Mouse (Mus musculus) adrenal gland, postnatal 25 days (tissue): ENCODE measurements around the gene Pdlim1. TPM values are rescaled to one million over a fixed set of nuclear protein-coding genes. Genes with fewer than 3 reads are reported as not detected.
A peak's percentile ranks its signal among the peaks of the same experiment; 100 is the strongest.
"Not testable (repeated sequence)": the region's sequence is repeated elsewhere in the genome, so short reads cannot be mapped to it uniquely, and the experiment has no call there.

ENCODE experiments used
- DNase-seq: peaks from one replicate; pipeline ENCODE4 v3.0.0; 2021; ENCODE audit warnings: mixed read lengths
- total RNA-seq: library from RNA; stranded (reverse); gene quantifications from 2 replicates; pipeline ENCODE4 v1.2.3, GENCODE M21; 2021

Gene Pdlim1
- total RNA-seq, 1 experiment from 2014 or later = 22.0 TPM

DNA sequence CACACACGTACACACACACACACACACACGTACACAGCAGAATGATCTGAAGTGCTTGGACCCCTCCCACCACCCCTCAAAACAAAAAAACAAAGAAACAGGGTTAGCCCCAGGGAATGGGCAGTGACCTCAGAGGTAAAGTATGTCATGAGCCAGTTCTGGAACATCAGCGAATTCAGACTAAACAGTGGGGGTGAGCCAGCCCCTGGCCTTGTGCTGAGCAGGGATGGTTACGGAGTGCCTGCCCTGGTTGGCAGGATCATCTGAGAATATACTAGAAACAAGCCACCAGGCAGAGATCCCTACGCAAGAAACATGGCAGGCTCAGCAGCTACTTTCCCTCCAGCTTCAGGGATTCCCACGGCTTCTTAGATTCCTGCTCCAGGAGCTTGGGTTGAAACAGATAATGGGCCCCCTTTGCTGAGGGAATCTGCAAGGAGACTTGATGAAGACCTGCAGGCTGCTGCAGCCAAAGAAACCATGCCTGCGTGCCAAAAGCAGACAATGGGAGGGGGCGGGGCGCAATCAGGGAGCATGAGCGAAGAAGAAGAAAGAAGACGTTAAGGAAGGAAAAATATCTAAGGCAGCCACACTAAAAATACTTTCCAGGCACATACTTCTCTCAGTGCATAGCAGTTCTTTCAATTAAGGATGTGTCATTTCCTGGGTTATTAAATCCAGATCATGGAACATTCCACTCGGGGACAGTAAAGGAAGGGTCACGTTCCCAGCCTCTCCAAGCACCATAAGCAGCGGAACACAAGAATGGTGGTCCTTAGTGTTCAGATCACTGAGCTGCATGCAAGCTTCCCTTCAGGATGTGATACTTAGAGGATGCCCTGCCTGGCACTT lies 30.6 kb downstream of the Pdlim1 start:
- no peak for DNase-seq

DNA sequence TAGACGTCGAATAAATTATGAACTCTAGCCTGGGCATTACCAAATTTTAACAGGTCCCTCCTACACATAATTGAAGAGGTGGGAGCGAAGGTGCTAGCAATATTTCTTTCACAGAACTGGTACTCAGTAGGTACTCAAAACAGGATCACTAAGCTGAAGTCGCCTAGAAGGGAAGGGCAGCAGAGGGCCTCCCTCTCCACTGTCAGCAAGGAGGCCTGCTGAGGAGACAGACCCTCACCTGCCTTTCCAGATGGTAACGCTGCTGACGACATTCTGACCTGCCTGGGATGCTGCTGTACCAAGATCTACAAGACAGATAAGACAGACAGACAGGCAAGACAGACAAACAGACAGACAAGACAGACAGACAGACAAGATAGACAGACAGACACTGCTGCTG lies 31.3 kb downstream of the Pdlim1 start:
- no peak for DNase-seq

DNA sequence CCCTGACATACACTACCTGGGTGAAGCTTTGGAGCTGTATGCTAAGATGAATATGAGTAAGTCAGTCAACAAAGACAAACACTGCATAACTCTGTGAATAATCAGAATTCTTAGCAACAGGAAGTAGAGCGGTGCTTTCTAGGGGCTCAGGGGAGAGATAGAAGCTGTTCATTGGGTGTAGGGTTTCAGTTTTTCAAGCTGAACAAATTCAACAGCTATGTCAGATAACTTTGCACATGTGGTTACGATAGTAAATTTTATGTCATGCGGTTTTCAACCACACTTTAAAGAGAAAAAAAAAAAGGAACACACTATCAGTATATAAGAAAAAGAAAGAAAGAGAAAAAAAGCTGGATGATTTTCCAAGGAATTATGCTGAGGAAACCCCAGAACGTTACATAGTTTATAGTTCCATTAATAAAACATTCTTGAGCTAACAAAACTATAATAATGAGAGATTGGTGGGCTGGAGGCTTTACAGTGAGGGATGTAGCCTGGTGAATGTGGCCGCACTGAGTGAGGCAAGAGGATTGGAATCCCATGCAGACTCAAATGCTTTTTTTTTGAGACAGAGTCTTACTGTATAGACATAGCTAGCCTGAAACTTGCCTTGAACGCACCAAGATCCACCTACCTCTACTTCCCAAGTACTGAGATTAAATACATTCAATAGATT lies 33.3 kb downstream of the Pdlim1 start:
- DNase-seq = no peak

GRCm38 (mm10) chr19:40232560-40232959 lies 39.1 kb downstream of the Pdlim1 start:
- DNase-seq = no peak

GRCm38 (mm10) chr19:40231825-40232541 lies 39.7 kb downstream of the Pdlim1 start:
- DNase-seq = no peak

GRCm38 (mm10) chr19:40231074-40231738 lies 40.4 kb downstream of the Pdlim1 start:
- DNase-seq = no peak

DNA sequence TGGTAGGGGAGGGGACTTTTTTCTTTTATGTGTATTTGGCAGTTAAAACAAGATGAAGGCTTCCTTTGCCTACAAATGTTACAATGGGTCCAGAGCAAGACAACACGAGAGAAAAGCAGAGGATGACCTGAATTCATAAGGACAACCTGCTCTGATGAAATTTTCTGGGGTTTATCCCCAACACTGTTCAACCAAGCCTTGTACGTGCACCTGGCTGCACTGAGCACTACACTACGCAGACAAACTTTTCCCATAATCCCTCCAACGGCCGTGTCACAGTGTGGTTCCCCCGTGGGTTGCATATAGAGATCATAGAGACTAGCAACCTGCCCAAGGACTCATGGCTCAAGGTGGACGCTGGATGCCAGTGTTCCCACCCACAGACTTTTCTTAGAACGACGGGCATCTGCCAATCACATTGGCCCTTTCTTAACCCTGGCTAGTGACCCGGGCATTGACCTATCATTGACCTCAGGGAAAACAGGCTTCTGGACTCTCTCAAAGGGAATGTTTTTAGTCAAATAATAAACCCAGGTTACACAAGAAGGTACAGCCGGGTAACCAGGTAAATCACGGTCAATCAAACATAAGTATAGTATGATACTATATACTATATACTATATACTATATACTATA lies 45.0 kb downstream of the Pdlim1 start:
- DNase-seq = no peak

DNA sequence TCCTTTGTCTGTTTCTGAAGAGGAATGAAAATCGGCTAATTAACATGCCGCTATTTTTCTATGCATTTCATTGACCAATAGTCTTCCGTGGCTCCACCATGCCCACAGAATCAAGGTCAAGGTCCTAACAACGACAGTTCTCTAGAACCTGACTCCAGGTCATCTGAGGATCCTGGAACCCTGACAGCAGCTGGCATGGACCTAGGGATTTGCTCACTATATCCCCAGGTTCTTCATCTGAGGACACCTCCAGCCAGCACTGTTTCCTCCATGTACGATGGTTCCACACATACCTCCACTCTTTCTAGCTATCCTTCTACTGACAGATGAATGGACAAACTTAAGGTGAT lies 45.9 kb downstream of the Pdlim1 start:
- DNase-seq = no peak

DNA sequence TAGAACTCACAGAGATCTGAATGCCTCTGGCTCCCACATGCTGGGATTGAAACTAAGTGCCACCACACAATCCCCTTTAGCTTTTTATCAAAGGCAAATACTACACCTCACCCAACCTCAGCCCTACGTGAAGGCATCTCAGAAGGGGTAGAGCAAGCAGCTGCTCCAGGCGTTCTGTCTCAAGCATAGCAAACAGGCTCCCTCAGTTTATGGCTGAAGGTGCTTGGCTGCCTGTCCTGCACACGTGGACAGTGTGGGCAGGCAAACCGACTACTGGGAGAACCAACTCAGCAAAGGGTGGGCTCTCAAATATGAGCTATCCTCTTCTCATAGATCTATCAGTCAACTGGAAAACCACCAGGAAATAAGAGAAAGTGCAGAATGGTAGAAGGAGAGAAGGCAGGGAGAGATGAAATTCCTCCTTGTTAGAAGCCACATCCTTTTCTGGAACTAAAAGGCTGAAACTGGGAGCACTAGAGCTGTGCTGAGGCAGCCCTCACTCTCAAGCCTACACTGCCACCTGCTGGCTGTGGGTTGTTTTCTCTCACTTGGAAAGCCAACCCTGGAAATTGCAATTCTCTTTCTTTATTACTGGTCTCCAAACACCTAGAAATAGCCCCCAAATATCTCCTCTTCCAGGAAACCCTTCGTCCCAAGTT lies 46.4 kb downstream of the Pdlim1 start:
- DNase-seq = peak; percentile 78

DNA sequence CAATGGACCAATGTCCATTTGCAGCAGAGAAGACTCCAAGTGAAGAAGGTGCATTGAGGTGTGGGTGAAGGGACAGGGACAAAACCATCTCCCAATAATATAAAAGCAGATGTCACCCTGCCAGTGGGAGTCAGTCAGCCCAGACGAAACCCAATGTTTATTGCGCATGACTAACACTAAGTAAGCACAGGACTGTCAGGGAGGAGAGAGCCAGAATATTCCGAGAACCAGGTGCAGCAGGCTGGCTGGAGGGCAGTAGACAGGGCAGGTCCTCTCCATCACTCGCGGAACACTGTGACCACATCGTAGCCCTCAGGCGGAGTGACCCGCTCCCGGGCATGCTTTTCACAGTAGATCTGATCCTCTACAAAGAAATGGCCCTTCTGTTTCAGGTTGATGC lies 49.3 kb downstream of the Pdlim1 start:
- not testable (repeated sequence) for DNase-seq

- DNase-seq = no peak
These were observed 50.8 kb downstream of the Pdlim1 start for GRCm38 (mm10) chr19:40220878-40221277.

DNA sequence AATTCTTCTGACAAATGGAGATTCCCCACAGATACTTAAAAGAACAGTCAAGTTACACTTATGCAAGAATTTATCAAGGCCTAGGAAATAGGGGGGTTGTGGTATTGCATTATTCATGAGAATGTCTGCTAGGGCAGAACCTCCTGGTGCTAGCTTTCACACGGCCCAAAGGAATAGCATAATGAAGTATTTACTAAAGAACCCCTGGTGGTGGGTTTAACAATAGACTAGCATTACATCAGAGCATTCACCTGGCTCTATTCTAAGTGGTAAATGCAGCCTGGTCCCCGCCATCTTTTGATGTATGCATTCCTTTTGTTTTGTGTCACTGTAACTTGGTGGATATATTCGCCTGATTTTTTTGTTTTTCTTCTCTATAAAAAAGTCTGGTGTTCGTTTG lies 68.7 kb downstream of the Pdlim1 start:
- not testable (repeated sequence) for DNase-seq

DNA sequence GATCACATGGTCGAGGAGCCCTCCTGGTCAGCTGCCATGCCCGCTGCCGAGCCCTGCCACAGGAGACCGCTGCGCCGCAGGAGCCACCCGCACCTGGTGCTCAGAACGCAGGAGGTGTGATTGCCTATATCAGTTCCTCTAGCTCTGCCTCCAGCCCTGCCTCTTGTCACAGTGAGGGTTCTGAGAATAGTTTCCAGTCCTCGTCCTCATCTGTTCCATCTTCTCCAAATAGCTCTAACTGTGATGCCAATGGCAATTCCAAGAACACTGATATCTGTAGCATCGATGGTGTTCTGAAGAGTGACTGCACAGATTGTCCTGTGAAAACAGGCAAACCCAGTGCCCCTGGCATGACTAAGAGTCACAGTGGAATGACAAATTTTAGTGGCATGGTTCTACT lies 81.0 kb downstream of the Pdlim1 start:
- DNase-seq = no peak

- no peak for DNase-seq
These were observed 84.5 kb downstream of the Pdlim1 start, which contains the start of gene Cyp2c70 for GRCm38 (mm10) chr19:40187160-40187559. Cyp2c70 (minus strand) TSS chr19:40187333.

- no peak for DNase-seq
These were observed 88.0 kb downstream of the Pdlim1 start for GRCm38 (mm10) chr19:40183600-40183999.

DNA sequence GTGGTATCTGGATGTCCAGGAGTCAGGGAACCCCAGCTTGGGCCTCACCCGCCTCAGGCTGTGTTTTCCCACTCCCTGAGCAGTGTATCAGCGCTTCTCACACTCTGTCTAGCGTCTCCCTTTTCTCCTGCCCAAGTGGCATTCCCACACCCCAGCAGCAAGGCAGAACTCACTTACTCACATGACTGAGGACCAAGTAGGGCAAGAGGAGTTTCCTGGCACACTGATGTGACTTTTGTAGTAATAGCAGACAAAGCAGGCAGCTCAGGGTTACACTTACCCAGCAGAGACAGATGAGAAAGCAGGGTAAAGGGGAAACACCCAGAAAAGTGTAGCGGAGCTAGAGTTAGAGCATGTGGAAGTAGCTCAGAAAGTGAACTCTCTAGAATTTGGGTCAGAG lies 93.3 kb downstream of the Pdlim1 start:
- DNase-seq = no peak

Other genes with a start within 250 kb of the Pdlim1 start
- gene Cyp2c54, start 198.0 kb downstream of the Pdlim1 start, total RNA-seq = 4.3 TPM in 1 of 2 replicates, not detected in the other
- gene Cyp2c50, start 182.2 kb downstream of the Pdlim1 start, total RNA-seq = 9.3 TPM in 1 of 2 replicates, not detected in the other
- 0.24 and 5.6 TPM in 2 replicates for gene Cyp2c70, start 84.5 kb downstream of the Pdlim1 start, total RNA-seq
- gene Sorbs1, start 241.9 kb upstream of the Pdlim1 start, total RNA-seq = 66.4 and 76.7 TPM in 2 replicates